Mouse (Mus musculus): ENCODE measurements around the gene Neu3. TPM values are rescaled to one million over a fixed set of nuclear protein-coding genes. Genes with fewer than 3 reads are reported as not detected.
A peak's percentile ranks its signal among the peaks of the same experiment; 100 is the strongest.

The Neu3 gene
- polyA plus RNA-seq (2012; fragmentation: generic; extraction: Trizol) = 0.88 TPM

DNA sequence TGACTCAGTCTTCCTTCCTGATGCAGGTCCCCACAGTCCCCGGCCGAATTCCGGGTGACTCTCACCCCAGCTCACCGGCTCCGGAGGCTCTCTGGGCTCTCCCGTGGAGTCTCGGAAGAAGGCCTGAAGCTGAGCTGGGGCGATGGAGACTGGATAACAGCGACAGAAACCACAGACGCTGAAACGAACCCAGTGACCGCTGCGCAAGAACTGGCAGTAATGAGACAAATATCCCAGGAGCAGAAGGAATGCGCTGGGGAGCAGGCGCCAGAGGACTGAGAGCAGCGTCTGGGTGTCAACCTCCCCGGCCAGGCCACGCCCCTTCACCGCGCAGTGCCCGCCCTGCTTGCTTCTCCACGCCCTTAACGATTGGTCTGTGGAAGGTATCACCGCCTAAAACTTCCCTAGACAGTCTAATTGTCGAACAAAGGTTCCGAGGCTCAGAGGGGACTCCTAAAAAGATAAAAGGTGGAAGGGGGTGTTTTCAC, at the start of gene Neu3:
Gene Neu3, minus strand, starts transcription at position 335 of the 488 bp plus-strand sequence.
- Histone ChIP-seq H3K4me3 (peak within 1 kb of the TSS; percentile 26), H3K27me3 (ENCODE audit: control insufficient read depth, insufficient read depth, insufficient read length) (no peaks in the 10 kb centered on the region), H3ac (ENCODE audit: control insufficient read depth, insufficient read length) (no peak within 1 kb of the TSS), H3K36me3 (ENCODE audit: control insufficient read depth, insufficient read depth) (no peaks in the 10 kb centered on the region), H3K4me2 (ENCODE audit: low read depth) (peak within 1 kb of the TSS; percentile 90), H3K79me2 (ENCODE audit: control insufficient read depth, insufficient read depth) (no peaks in the 10 kb centered on the region)
- TF ChIP-seq CEBPB (IDR thresholded peaks at IDR 0.05; ENCODE audit: insufficient read depth, poor library complexity, severe bottlenecking) = no peak
- peak; percentile 56 for TF ChIP-seq POLR2AphosphoS2 (IDR thresholded peaks at IDR 0.05; ENCODE audit: insufficient read length, low read depth)
- no peak for TF ChIP-seq MAX (IDR thresholded peaks at IDR 0.05; ENCODE audit: low read depth)
- TF ChIP-seq TCF12 (IDR thresholded peaks at IDR 0.05; ENCODE audit: insufficient read depth, poor library complexity, severe bottlenecking) = no peak
- TF ChIP-seq POLR2A (IDR thresholded peaks at IDR 0.05; ENCODE audit: insufficient read length, low read depth) = peak; percentile 80
- TF ChIP-seq MYOG (IDR thresholded peaks at IDR 0.05; ENCODE audit: control insufficient read depth in 1 of 3, insufficient read depth in 1 of 3, insufficient read length in 2 of 3, low read depth in 2 of 3) = no peak

- Histone ChIP-seq H3K27me3 (ENCODE audit: control insufficient read depth, insufficient read depth, insufficient read length) (peaks cover 4% of the 10 kb centered on the region), H3ac (ENCODE audit: control insufficient read depth, insufficient read length) (no peak overlapping the region), H3K4me2 (ENCODE audit: low read depth) (no peak overlapping the region), H3K79me2 (ENCODE audit: control insufficient read depth, insufficient read depth) (no peaks in the 10 kb centered on the region), H3K4me3 (no peak overlapping the region), H3K36me3 (ENCODE audit: control insufficient read depth, insufficient read depth) (no peaks in the 10 kb centered on the region)
- TF ChIP-seq TCF12 (IDR thresholded peaks at IDR 0.05; ENCODE audit: insufficient read depth, poor library complexity, severe bottlenecking) = no peak
- no peak for TF ChIP-seq MYOG (IDR thresholded peaks at IDR 0.05; ENCODE audit: control insufficient read depth in 1 of 3, insufficient read depth in 1 of 3, insufficient read length in 2 of 3, low read depth in 2 of 3)
- TF ChIP-seq E2F4 (IDR thresholded peaks at IDR 0.05; ENCODE audit: insufficient read depth) = no peak
- no peak for TF ChIP-seq USF1 (IDR thresholded peaks at IDR 0.05; ENCODE audit: low read depth)
- no peak for TF ChIP-seq POLR2AphosphoS2 (IDR thresholded peaks at IDR 0.05; ENCODE audit: insufficient read length, low read depth)
- TF ChIP-seq REST (IDR thresholded peaks at IDR 0.05; ENCODE audit: insufficient read depth, insufficient read length) = no peak
- TF ChIP-seq POLR2A (IDR thresholded peaks at IDR 0.05; ENCODE audit: insufficient read length, low read depth) = no peak
- TF ChIP-seq SRF (IDR thresholded peaks at IDR 0.05; ENCODE audit: control insufficient read depth, insufficient read length, low read depth) = no peak
- no peak for TF ChIP-seq CEBPB (IDR thresholded peaks at IDR 0.05; ENCODE audit: insufficient read depth, poor library complexity, severe bottlenecking)
- TF ChIP-seq TCF3 (IDR thresholded peaks at IDR 0.05; ENCODE audit: insufficient read length, low read depth) = no peak
Measured at GRCm38 (mm10) chr7:99876345-99876744, 48.1 kb upstream of the Neu3 start.

DNA sequence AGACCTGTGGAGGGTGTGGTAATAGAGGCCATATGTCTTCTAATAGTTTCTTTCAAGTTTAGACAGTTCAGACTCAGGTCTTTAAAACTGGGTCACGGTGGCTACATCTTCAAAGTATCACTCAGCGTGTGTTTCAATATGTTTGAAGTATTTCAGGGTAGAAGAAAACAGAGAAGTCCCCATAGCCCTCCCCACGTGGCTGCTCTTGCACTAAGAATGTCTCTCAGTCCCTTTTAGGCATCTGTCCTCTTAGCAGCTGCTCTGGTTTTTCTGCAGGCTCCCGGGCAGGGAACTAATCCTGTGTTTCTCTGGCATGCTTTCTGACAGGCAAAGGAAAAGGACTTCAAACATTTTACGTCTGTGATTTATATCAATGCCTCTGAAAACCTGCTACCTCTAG, 47.7 kb upstream of the Neu3 start:
- Histone ChIP-seq H3ac (ENCODE audit: control insufficient read depth, insufficient read length) (no peak overlapping the region), H3K79me2 (ENCODE audit: control insufficient read depth, insufficient read depth) (no peaks in the 10 kb centered on the region), H3K36me3 (ENCODE audit: control insufficient read depth, insufficient read depth) (no peaks in the 10 kb centered on the region), H3K27me3 (ENCODE audit: control insufficient read depth, insufficient read depth, insufficient read length) (peaks cover 4% of the 10 kb centered on the region), H3K4me2 (ENCODE audit: low read depth) (no peak overlapping the region), H3K4me3 (no peak overlapping the region)
- no peak for TF ChIP-seq TCF3 (IDR thresholded peaks at IDR 0.05; ENCODE audit: insufficient read length, low read depth)
- TF ChIP-seq MYOG (IDR thresholded peaks at IDR 0.05; ENCODE audit: control insufficient read depth in 1 of 3, insufficient read depth in 1 of 3, insufficient read length in 2 of 3, low read depth in 2 of 3) = peak in 1 of 3 experiments; percentile 85
- TF ChIP-seq USF1 (IDR thresholded peaks at IDR 0.05; ENCODE audit: low read depth) = no peak
- TF ChIP-seq MYOD1 (IDR thresholded peaks at IDR 0.05; ENCODE audit: control insufficient read depth in 1 of 3, insufficient read length in 2 of 3, low read depth in 2 of 3) = peak in 1 of 3 experiments; percentile 28

- Histone ChIP-seq H3K36me3 (ENCODE audit: control insufficient read depth, insufficient read depth) (no peaks in the 10 kb centered on the region), H3K4me2 (ENCODE audit: low read depth) (no peak overlapping the region), H3K4me3 (no peak overlapping the region)
Measured at GRCm38 (mm10) chr7:99873965-99874364, 45.7 kb upstream of the Neu3 start.

GRCm38 (mm10) chr7:99869296-99869695, 41.1 kb upstream of the Neu3 start:
- Histone ChIP-seq H3K27me3 (ENCODE audit: control insufficient read depth, insufficient read depth, insufficient read length) (peaks cover 4% of the 10 kb centered on the region), H3K36me3 (ENCODE audit: control insufficient read depth, insufficient read depth) (no peaks in the 10 kb centered on the region), H3K79me2 (ENCODE audit: control insufficient read depth, insufficient read depth) (no peaks in the 10 kb centered on the region), H3ac (ENCODE audit: control insufficient read depth, insufficient read length) (no peak overlapping the region), H3K4me2 (ENCODE audit: low read depth) (no peak overlapping the region), H3K4me3 (no peak overlapping the region)
- TF ChIP-seq REST (IDR thresholded peaks at IDR 0.05; ENCODE audit: insufficient read depth, insufficient read length) (no peak), E2F4 (IDR thresholded peaks at IDR 0.05; ENCODE audit: insufficient read depth) (no peak), TCF3 (IDR thresholded peaks at IDR 0.05; ENCODE audit: insufficient read length, low read depth) (no peak), MAX (IDR thresholded peaks at IDR 0.05; ENCODE audit: low read depth) (no peak), POLR2AphosphoS2 (IDR thresholded peaks at IDR 0.05; ENCODE audit: insufficient read length, low read depth) (no peak), SRF (IDR thresholded peaks at IDR 0.05; ENCODE audit: control insufficient read depth, insufficient read length, low read depth) (no peak), TCF12 (IDR thresholded peaks at IDR 0.05; ENCODE audit: insufficient read depth, poor library complexity, severe bottlenecking) (no peak), USF1 (IDR thresholded peaks at IDR 0.05; ENCODE audit: low read depth) (no peak), MYOD1 (IDR thresholded peaks at IDR 0.05; ENCODE audit: control insufficient read depth in 1 of 3, insufficient read length in 2 of 3, low read depth in 2 of 3) (no peak), MYOG (IDR thresholded peaks at IDR 0.05; ENCODE audit: control insufficient read depth in 1 of 3, insufficient read depth in 1 of 3, insufficient read length in 2 of 3, low read depth in 2 of 3) (no peak), CEBPB (IDR thresholded peaks at IDR 0.05; ENCODE audit: insufficient read depth, poor library complexity, severe bottlenecking) (no peak)

More at GRCm38 (mm10) chr7:99873965-99874364, 45.7 kb upstream of the Neu3 start:
- no peak overlapping the region for H3ac ChIP-seq (ENCODE audit: control insufficient read depth, insufficient read length)
- no peaks in the 10 kb centered on the region for H3K79me2 ChIP-seq (ENCODE audit: control insufficient read depth, insufficient read depth)
- no peak for TF ChIP-seq REST (IDR thresholded peaks at IDR 0.05; ENCODE audit: insufficient read depth, insufficient read length)
- no peak for TF ChIP-seq MAX (IDR thresholded peaks at IDR 0.05; ENCODE audit: low read depth)
- TF ChIP-seq SRF (IDR thresholded peaks at IDR 0.05; ENCODE audit: control insufficient read depth, insufficient read length, low read depth) = no peak
- no peak for TF ChIP-seq MYOG (IDR thresholded peaks at IDR 0.05; ENCODE audit: control insufficient read depth in 1 of 3, insufficient read depth in 1 of 3, insufficient read length in 2 of 3, low read depth in 2 of 3)
- TF ChIP-seq TCF3 (IDR thresholded peaks at IDR 0.05; ENCODE audit: insufficient read length, low read depth) = no peak
- no peak for TF ChIP-seq CEBPB (IDR thresholded peaks at IDR 0.05; ENCODE audit: insufficient read depth, poor library complexity, severe bottlenecking)
- H3K27me3 ChIP-seq (ENCODE audit: control insufficient read depth, insufficient read depth, insufficient read length) = peaks cover 4% of the 10 kb centered on the region
